Mouse (Mus musculus) lung, postnatal 0 days (tissue): ENCODE measurements around the gene Mpc2.
A peak's percentile ranks its signal among the peaks of the same experiment; 100 is the strongest.

Experiments used
- CTCF ChIP-seq: IDR thresholded peaks from 2 replicates; pipeline ENCODE4 v1.5.1; 2016; ENCODE audit warnings: antibody characterized with exemption, mild to moderate bottlenecking
- EP300 ChIP-seq: IDR thresholded peaks from 2 replicates; pipeline ENCODE4 v1.6.1; 2016; ENCODE audit warnings: antibody characterized with exemption, mild to moderate bottlenecking, control low read depth

- TF ChIP-seq CTCF (peak; percentile 59), EP300 (peak; percentile 79; the same call in 1 of the 2 replicates)
These were observed at the start of gene Mpc2, which contains the start of gene Dcaf6 for GRCm38 (mm10) chr1:165460360-165460800.
